Mouse (Mus musculus) heart, embryonic 16.5 days (tissue): ENCODE measurements around the gene Palld. TPM values are rescaled to one million over a fixed set of nuclear protein-coding genes. Genes with fewer than 3 reads are reported as not detected.

Experiments
- ATAC-seq: fragments of 200-750 bp; cut with Nextera tagmentation; replicated peaks from 2 replicates; pipeline ENCODE4 v1.8.0; 2017; ENCODE audit warnings: moderate number of reproducible peaks; ENCODE audit not compliant: insufficient read depth, low FRiP score; ENCODE audit errors: extremely low read depth
- H3K27ac ChIP-seq: fragments of 300-500 bp; sonication (generic); 2 replicates; pipeline ENCODE4 v1.5.1; 2014; ENCODE audit warnings: mild to moderate bottlenecking, low read length, control low read depth, moderate library complexity
- H3K27me3 ChIP-seq: fragments of 300-500 bp; sonication (generic); 2 replicates; pipeline ENCODE4 v1.6.1; 2014; ENCODE audit warnings: low read length, mixed read lengths; ENCODE audit not compliant: control insufficient read depth, insufficient read depth
- H3K36me3 ChIP-seq: fragments of 300-500 bp; sonication (generic); 2 replicates; pipeline ENCODE4 v1.6.1; 2014; ENCODE audit not compliant: control insufficient read depth, insufficient read depth
- H3K4me1 ChIP-seq: fragments of 300-500 bp; sonication (generic); 2 replicates; pipeline ENCODE4 v1.6.1; 2014; ENCODE audit warnings: low read length, mixed read lengths; ENCODE audit not compliant: control insufficient read depth, insufficient read depth
- H3K4me2 ChIP-seq: fragments of 300-500 bp; sonication (generic); 2 replicates; pipeline ENCODE4 v1.6.1; 2014; ENCODE audit warnings: low read depth, mild to moderate bottlenecking, control low read depth, low read length
- H3K4me3 ChIP-seq: fragments of 300-500 bp; sonication (generic); 2 replicates; pipeline ENCODE4 v1.5.1; 2014; ENCODE audit warnings: mild to moderate bottlenecking, control low read depth, low read length
- H3K9ac ChIP-seq: fragments of 300-500 bp; sonication (generic); 2 replicates; pipeline ENCODE4 v1.6.1; 2014; ENCODE audit warnings: low read length, control low read depth
- H3K9me3 ChIP-seq: fragments of 300-500 bp; sonication (generic); replicated peaks from 2 replicates; pipeline ENCODE4 v1.6.1; 2016; ENCODE audit warnings: low read length; ENCODE audit not compliant: control insufficient read depth
- WGBS: fragments of 180-500 bp; shearing (Covaris S2); extraction: QIAGEN DNeasy Blood & Tissue Kit; methylation state at CpG from one replicate; pipeline ENCODE4 v1.1.7; 2014; 5-methylcytosine and 5-hydroxymethylcytosine counted together
- polyA plus RNA-seq: library from polyadenylated mRNA; unstranded; fragments of >200 nt; fragmentation: Nextera tagmentation; extraction: Ambion mirVana; gene quantifications from 2 replicates; pipeline ENCODE4 v1.2.1, GENCODE M21; 2015

Gene Palld
- polyA plus RNA-seq, 1 experiment from 2014 or later: 190 TPM

GRCm38 (mm10) chr8:61499035-61499434, 403.5 kb downstream of the Palld start:
- H3K4me1 ChIP-seq: no peaks in the 10 kb centered on the region
- no peak overlapping the region for H3K4me2 ChIP-seq
- ATAC-seq: no peak
- 58% methylated on average over 4 of the region's 4 CpGs for WGBS
- H3K9ac ChIP-seq: no peak overlapping the region
- no peak overlapping the region for H3K27ac ChIP-seq
- H3K9me3 ChIP-seq: no peaks in the 10 kb centered on the region
- no peak overlapping the region for H3K4me3 ChIP-seq
- no peaks in the 10 kb centered on the region for H3K27me3 ChIP-seq
- peaks cover 15% of the 10 kb centered on the region for H3K36me3 ChIP-seq

GRCm38 (mm10) chr8:61497110-61497509, 405.4 kb downstream of the Palld start:
- no peaks in the 10 kb centered on the region for H3K27me3 ChIP-seq
- H3K27ac ChIP-seq: no peak overlapping the region
- no peak overlapping the region for H3K4me2 ChIP-seq
- no peak for ATAC-seq
- WGBS: 79% methylated on average over 4 of the region's 4 CpGs
- H3K36me3 ChIP-seq: peaks cover 8% of the 10 kb centered on the region; the same call in 1 of the 2 replicates
- no peak overlapping the region for H3K9ac ChIP-seq
- H3K9me3 ChIP-seq: no peaks in the 10 kb centered on the region
- H3K4me1 ChIP-seq: no peaks in the 10 kb centered on the region
- H3K4me3 ChIP-seq: no peak overlapping the region

GRCm38 (mm10) chr8:61488631-61489030, 413.9 kb downstream of the Palld start:
- ATAC-seq: no peak
- H3K4me3 ChIP-seq: peak overlapping the region; percentile 85
- 0 out of 2 replicates have a peak, but pooled peaks cover 5% of the 10 kb centered on the region for H3K36me3 ChIP-seq
- H3K4me1 ChIP-seq: peaks cover 6% of the 10 kb centered on the region
- no peaks in the 10 kb centered on the region for H3K9me3 ChIP-seq
- H3K9ac ChIP-seq: peak overlapping the region; percentile 93
- H3K4me2 ChIP-seq: peak overlapping the region; percentile 89
- 89% methylated on average over 8 of the region's 8 CpGs for WGBS
- H3K27me3 ChIP-seq: no peaks in the 10 kb centered on the region
- no peak overlapping the region for H3K27ac ChIP-seq

GRCm38 (mm10) chr8:61487597-61488156, 414.8 kb downstream of the Palld start, which contains the start of gene Cbr4:
Gene Cbr4 (plus strand): TSS chr8:61487734.
- Histone ChIP-seq H3K27me3 (no peaks in the 10 kb centered on the region), H3K4me2 (peak within 1 kb of the TSS; percentile 89), H3K9me3 (no peaks in the 10 kb centered on the region), H3K9ac (peak within 1 kb of the TSS; percentile 93), H3K4me3 (peak within 1 kb of the TSS; percentile 85), H3K27ac (peak within 1 kb of the TSS; percentile 96), H3K36me3 (0 out of 2 replicates have a peak, but pooled peaks cover 2% of the 10 kb centered on the region), H3K4me1 (peaks cover 6% of the 10 kb centered on the region)
- ATAC-seq: peak; percentile 95
- WGBS: 0% methylated on average over 29 of the region's 29 CpGs

- no peaks in the 10 kb centered on the region for H3K27me3 ChIP-seq
- peaks cover 6% of the 10 kb centered on the region for H3K4me1 ChIP-seq
- 0 out of 2 replicates have a peak, but pooled peaks cover 2% of the 10 kb centered on the region for H3K36me3 ChIP-seq
- H3K4me3 ChIP-seq: peak overlapping the region; percentile 85; the same call in 1 of the 2 replicates
- 96% methylated on average over 2 of the region's 2 CpGs for WGBS
- H3K9me3 ChIP-seq: no peaks in the 10 kb centered on the region
- ATAC-seq: no peak
- H3K27ac ChIP-seq: no peak overlapping the region
- no peak overlapping the region for H3K9ac ChIP-seq
- H3K4me2 ChIP-seq: no peak overlapping the region
Measured at GRCm38 (mm10) chr8:61486923-61487529, 415.5 kb downstream of the Palld start.

GRCm38 (mm10) chr8:61480260-61480967, 422.1 kb downstream of the Palld start:
- 78% methylated on average over 14 of the region's 14 CpGs for WGBS
- H3K27me3 ChIP-seq: no peaks in the 10 kb centered on the region
- H3K36me3 ChIP-seq: no peaks in the 10 kb centered on the region
- H3K4me3 ChIP-seq: no peak overlapping the region
- H3K9ac ChIP-seq: no peak overlapping the region
- H3K9me3 ChIP-seq: no peaks in the 10 kb centered on the region
- no peak for ATAC-seq
- no peak overlapping the region for H3K27ac ChIP-seq
- no peak overlapping the region for H3K4me2 ChIP-seq
- H3K4me1 ChIP-seq: no peaks in the 10 kb centered on the region

- Histone ChIP-seq H3K4me1 (no peaks in the 10 kb centered on the region), H3K4me3 (no peak overlapping the region), H3K27me3 (no peaks in the 10 kb centered on the region), H3K9me3 (no peaks in the 10 kb centered on the region), H3K4me2 (no peak overlapping the region), H3K9ac (no peak overlapping the region), H3K27ac (no peak overlapping the region), H3K36me3 (no peaks in the 10 kb centered on the region)
- 47% methylated on average over 11 of the region's 11 CpGs for WGBS
- no peak for ATAC-seq
Measured at GRCm38 (mm10) chr8:61479506-61480214, 422.8 kb downstream of the Palld start.

- Histone ChIP-seq H3K4me1 (no peaks in the 10 kb centered on the region), H3K27ac (no peak overlapping the region), H3K27me3 (no peaks in the 10 kb centered on the region), H3K9ac (no peak overlapping the region), H3K4me2 (no peak overlapping the region), H3K36me3 (no peaks in the 10 kb centered on the region), H3K4me3 (no peak overlapping the region), H3K9me3 (no peaks in the 10 kb centered on the region)
- ATAC-seq: no peak
- 65% methylated on average over 8 of the region's 8 CpGs for WGBS
Measured at GRCm38 (mm10) chr8:61478793-61479192, 423.7 kb downstream of the Palld start.
